Mouse (Mus musculus) stomach, postnatal 0 days (tissue): ENCODE measurements at regions not wholly inside any gene's neighbourhood (a gene's known extent, or its start where the extent isn't known, plus 50 kb on each side); places are given as distances from the start of the nearest gene placed in this dataset.

Experiments used
- CTCF ChIP-seq: IDR thresholded peaks from 2 replicates; pipeline ENCODE4 v1.5.1; 2016; ENCODE audit warnings: antibody characterized with exemption, low read depth, mild to moderate bottlenecking, moderate library complexity
- EP300 ChIP-seq: optimal IDR thresholded peaks from 2 replicates; pipeline ENCODE3; 2016; ENCODE audit warnings: antibody characterized with exemption

- TF ChIP-seq CTCF (peak; percentile 62), EP300 (no peak)
Observed at GRCm38 (mm10) chr7:64077526-64077925, 76.1 kb upstream of the Trpm1 start.
